Mouse (Mus musculus) brain, embryonic 14.5 days (tissue): ENCODE measurements around the gene Phxr2. TPM values are rescaled to one million over a fixed set of nuclear protein-coding genes. Genes with fewer than 3 reads are reported as not detected.
"Not testable (repeated sequence)": the region's sequence is repeated elsewhere in the genome, so short reads cannot be mapped to it uniquely, and the experiment has no call there.

Experiments
- DNase-seq: peaks from one replicate; pipeline ENCODE4 v3.0.0-alpha.2; 2011; ENCODE audit warnings: low read depth
- CTCF ChIP-seq: fragments of 200-500 bp; IDR thresholded peaks from 2 replicates; pipeline ENCODE4 v1.5.1; 2012; ENCODE audit warnings: inconsistent platforms, mild to moderate bottlenecking, moderate library complexity, borderline replicate concordance; ENCODE audit not compliant: insufficient read depth, insufficient read length; ENCODE audit errors: extremely low read depth
- POLR2A ChIP-seq: fragments of 200-500 bp; IDR thresholded peaks from 2 replicates; pipeline ENCODE4 v1.6.1; 2012; ENCODE audit warnings: mild to moderate bottlenecking, inconsistent platforms, borderline replicate concordance; ENCODE audit not compliant: poor library complexity, insufficient read depth, insufficient read length, severe bottlenecking; ENCODE audit errors: extremely low read depth
- polyA plus RNA-seq: library from polyadenylated mRNA; depleted of rRNA; stranded (reverse); fragments of >200 nt; gene quantifications from 2 replicates; pipeline ENCODE4 v1.2.3, GENCODE M21; 2012

Phxr2 gene
- polyA plus RNA-seq, 1 experiment, result not detected

DNA sequence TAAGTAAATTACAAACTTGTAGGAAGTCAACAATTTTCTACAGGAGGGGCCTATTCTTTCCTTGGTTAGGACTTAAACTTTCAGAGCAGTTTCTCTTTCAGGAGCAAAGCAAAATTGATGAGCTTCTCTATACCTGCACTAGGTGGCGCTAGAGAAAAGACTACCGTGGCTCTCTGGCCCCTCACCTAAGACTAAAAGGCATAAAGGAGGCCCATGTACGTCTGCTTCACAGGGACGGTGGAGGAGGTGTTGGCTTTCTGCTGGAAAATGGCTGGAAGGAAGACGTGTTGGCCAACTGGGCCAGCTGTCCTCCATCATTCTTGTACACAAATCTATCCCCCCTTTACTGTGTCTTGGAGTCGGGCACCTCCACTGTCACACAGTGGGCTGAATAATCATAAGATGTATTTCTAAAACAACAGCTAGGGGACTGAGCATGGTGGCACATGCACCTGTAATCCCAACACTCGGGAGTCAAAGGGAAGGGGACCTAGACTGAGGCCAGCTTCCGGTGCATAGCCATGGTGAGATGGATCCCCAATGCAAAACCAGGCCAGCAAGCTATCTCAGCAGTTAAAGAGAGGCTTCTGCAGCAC lies 36.0 kb upstream of the Phxr2 start:
- peak; percentile 73 for DNase-seq
- TF ChIP-seq POLR2A (no peak), CTCF (peak; percentile 61; the same call in 1 of the 2 replicates)

DNA sequence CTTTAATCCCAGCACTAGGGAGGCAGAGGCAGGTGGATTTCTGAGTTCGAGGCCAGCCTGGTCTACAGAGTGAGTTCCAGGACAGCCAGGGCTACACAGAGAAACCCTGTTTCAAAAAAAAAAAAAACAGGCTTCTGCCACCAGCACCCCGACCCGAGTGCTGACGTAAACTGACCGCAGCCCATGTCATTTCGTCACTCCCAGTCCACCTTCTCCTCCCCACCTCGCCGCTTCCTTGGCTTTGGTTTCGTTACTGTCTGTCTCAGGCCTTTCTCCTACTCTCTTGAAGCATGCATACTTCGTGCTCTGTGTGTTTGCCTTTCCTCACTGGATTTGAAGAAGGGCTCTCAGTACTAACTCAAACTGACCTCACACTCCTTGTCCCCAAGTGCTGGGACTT lies 31.6 kb upstream of the Phxr2 start:
- not testable (repeated sequence) for DNase-seq

DNA sequence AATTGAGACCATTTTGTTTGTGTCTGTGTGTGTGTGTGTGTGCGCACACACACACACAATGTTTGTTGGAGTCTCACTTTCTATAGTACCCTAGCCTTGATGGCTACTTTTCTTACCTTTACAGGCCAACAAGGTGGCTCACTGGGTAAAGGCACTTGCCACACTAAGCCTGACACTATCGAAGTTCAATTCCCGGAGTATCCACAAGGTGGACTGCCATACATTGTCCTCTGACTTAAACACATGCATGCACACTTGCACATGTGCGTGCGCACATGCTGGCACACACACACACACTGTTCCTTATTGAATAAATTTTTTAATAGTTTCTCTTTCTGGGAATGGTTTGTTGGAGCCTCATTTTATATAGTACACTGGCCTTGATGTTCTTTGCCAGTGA lies 30.7 kb upstream of the Phxr2 start:
- no peak for DNase-seq
- TF ChIP-seq POLR2A (no peak), CTCF (peak; percentile 17; the same call in 1 of the 2 replicates)

DNA sequence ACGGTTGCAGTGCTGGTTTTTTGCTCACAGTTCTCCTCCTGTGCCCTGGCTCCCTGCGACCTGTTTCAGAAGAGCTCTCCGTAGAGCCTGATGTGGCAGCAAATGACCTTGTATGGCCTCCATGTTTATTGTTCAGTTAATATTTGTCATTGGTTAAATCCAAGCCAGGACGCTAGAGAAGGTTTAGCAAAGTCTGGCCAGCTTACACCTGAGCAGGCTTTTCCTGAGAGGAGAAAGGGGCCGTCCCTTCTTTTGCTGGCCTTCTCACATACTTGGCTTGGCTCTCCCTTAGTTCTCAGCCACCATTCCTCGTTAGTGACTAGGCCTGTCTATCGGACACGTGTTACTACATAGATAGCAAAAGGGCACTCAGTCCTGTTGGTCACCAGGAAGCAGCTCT lies 28.5 kb upstream of the Phxr2 start:
- TF ChIP-seq CTCF, result no peak
- TF ChIP-seq POLR2A, result no peak

DNA sequence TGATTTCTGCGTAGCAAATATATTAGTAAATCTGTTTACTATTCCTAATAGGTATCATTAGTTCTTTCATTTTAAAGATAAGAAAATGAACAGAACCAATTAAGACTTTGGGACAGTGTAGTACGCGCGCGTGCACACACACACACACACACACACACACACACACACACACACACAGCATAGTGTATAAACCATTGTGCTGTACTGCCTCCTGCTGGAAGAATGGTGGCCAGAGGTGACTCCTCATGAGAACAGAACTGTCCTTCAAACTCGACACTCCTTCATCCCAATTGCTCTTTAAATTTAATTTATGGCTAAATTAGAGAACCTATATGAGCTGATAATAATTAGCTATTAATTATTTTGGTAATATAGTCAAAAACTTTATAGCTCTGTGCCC lies 25.9 kb upstream of the Phxr2 start:
- TF ChIP-seq CTCF, result peak; percentile 29; the same call in 1 of the 2 replicates
- no peak for TF ChIP-seq POLR2A
- DNase-seq, result no peak

More for the DNA sequence above, 28.5 kb upstream of the Phxr2 start:
- no peak for DNase-seq

DNA sequence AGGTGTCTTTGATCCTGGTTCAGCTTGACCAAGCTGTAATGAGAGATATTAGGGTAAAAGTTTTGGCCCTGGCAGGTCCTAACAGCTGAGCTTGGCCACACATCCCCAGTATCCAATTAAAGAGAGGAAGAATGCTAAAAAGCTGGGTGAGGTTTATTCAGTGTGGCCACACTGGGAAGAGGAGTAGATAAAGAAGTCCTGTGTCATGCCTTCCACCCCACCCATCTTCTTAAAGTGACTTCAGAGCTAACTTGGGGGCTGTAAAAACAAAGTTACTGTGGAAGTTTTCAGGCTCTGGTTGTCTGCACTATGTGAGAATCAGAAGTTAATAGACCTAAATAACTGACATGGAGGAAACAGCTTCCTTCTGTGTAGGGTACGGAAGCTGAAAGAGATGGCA lies 25.5 kb upstream of the Phxr2 start:
- no peak for DNase-seq
- no peak for TF ChIP-seq CTCF
- TF ChIP-seq POLR2A, result no peak

DNA sequence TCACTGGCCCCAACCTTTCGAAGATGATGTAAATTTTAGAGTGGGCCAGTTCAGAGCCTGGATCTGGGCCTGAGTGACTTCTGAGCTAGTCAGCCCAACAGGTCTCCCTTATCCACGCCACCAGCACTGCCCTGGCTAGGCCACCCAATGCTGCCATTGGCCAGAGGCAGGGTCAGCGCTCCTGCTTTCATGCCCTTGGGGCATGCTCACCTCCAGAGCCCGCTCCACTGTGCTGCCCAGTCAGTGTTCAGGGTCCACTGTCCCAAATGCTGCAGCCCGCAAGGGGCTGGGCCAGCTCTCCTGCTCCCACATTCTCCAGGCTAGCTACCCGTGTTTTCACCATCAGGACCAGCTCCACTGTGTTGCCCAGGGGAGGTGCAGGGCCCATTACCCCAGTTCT lies 23.9 kb upstream of the Phxr2 start:
- DNase-seq, result no peak
- no peak for TF ChIP-seq POLR2A
- no peak for TF ChIP-seq CTCF

DNA sequence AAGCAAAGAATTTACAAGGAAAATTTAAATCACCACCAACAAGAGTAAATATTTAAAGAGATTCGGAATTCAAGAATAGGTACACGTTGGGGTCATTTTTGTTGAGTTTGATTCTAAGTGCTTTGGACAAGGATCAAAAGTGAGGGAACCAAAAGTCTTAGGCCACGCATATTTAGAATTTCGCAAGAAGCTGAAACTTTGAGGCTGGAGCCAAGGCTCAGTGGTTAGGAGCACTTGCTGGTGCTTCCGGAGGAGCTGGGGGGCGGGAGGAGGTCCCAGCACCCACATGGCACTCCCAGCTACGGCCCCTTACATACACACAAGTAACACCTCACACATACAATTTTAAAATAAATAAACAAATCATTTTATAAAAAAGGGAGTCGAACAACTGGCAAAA lies 20.5 kb upstream of the Phxr2 start:
- no peak for DNase-seq
- TF ChIP-seq CTCF, result no peak
- TF ChIP-seq POLR2A, result no peak

DNA sequence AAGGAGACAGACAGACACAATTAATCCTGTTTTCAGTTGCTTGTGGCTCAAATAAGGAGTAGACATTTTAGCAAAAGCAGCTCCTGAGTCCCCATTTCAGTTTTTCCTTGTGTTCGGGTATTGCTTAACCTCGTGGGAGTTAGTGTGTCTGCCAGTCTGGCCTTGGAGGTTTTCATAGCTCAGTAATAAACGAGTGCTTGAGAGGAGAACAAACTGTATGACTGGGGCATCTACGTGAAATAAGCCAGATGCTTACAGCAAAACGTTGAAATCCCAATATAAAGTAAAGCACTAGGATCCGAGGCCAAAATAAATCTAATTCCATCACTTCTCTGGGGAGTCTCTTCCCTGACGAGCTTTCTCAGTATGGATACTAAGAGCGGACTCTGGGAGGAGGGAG lies 19.5 kb upstream of the Phxr2 start:
- TF ChIP-seq CTCF (no peak), POLR2A (no peak)
- DNase-seq, result no peak

DNA sequence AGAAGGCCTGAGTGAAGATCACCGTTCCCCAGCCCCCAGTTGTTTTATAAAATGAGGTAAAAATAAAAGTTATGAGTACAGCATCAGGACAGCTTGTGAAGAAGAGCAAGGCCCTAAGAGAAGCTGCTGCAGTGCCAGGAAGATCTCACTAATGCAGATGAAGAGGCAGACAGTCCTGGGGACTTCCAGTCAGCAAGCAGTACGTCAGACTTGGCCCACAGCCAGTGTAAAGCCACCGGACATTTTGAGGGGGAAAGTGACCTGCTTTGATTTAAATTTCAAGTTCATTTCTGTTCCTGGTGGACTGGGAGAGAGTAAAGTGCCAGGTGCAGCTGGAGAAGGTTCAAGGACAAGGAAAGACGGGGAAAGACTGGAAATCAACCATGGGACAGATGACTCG lies 10.2 kb upstream of the Phxr2 start:
- peak; percentile 49 for DNase-seq
- TF ChIP-seq CTCF, result no peak
- TF ChIP-seq POLR2A, result no peak

DNA sequence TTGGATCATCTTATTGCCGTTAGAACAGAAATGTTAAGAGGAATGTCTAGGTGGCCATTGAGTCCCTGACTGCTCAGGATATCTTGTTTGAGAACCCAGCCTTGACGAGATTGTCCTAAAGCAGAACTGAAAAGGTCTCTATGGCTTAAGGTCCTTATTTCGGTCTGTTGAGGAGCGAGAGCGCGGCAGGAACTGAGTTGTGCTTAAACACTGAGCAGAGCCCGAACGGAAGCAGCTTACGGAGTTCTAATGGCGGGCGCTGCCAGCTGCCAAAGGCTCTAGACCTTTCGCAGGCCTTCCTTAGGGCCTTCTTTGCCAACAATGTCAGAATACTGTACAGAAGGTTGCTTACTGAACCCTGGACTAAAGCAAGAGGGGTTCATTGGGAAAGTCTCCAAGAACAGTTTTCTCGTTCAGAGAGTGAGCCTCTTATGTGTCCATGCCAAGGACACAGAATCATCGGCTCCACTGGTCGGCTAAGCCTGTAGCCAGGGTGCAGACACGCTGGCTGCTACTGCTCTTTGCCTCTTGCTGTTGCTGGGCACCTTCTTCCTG lies 7.3 kb upstream of the Phxr2 start:
- TF ChIP-seq POLR2A (no peak), CTCF (no peak)
- DNase-seq, result peak; percentile 6

DNA sequence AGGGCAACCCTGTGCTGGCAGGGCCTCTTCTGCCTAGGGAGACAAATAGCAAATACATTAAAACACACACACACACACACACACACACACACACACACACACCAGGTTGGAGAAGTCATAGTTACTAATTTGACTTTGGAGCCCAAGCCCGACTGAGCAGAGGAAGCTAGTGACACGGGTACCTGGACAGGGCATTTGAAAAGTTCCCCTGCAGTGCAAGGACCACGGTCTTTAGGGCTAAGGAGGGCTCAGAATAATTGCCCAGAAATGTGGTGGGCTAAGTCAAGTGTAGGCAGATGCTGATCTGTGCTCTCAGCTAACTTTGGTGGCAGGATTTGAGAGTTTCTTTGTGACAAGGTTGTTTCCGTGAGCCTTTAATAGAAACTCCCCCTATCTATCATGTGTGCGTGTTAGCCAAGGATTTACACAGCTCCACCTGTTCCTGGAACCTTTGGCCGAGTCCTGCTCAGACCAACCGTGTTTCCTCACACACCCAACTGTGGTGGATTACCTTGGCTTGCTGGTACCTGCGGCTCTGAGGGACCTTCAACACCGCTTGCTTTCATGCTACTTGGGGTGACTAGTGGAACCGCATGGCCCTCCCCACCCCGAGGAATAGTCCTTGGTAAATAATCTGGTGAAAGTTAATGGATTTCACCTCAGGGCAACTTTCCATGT lies 6.6 kb upstream of the Phxr2 start:
- DNase-seq, result no peak
- TF ChIP-seq POLR2A (no peak), CTCF (no peak)

DNA sequence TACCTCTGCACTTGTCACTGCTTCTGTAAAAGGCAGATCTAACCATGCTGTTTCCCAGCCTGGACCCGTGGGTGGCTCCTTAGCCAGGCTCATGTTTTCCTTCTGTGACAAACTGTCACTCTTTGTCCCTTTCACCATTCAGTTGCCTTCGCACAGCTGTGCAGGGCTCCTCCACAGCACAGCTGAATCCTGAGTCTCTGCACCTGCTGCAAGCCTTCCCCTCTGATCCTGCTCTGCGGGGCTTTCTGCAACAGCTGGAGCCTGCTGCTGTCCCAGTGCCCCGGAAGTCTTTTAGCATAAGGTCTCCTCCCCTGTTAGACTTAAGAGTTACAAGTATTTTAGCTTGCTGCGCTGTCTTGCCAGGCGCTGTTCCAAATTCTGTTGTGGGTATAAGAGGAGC lies 6.1 kb upstream of the Phxr2 start:
- no peak for TF ChIP-seq POLR2A
- TF ChIP-seq CTCF, result no peak
- peak; percentile 59 for DNase-seq
